12 mouse cellular contexts compared by ENCODE assay signal in genomic region chr15:78986536-78987220, GRCm38 (mm10). TPM values are rescaled to one million over a fixed set of nuclear protein-coding genes. Genes with fewer than 3 reads are reported as not detected.
DNase-seq lines count a peak whose midpoint lies in the region; ATAC-seq and TF ChIP-seq lines count a peak whose summit lies in the region.
"Had no signal": no experiment of that assay in that cellular context is flagged by ENCODE, and none has a peak within 500 bp of the region (broad histone marks: within the 10 kb centered on the region; RNA-seq: fewer than 3 reads in every experiment).

No protein-coding gene starts in this region.

- peak; percentile 11 for DNase-seq in embryo, embryonic 9.5 days (ENCODE audit: extremely low spot score)
- no peak for DNase-seq in embryo, embryonic 10.5 days (ENCODE audit: low spot score)
- peak; percentile 42 for DNase-seq in kidney, adult 2 months
- no peak for DNase-seq in kidney, adult 8-10 months
- DNase-seq in cerebellum, postnatal 10 days, result peak; percentile 78
- DNase-seq in kidney, postnatal 0 days (ENCODE audit: low spot score), result peak; percentile 60
- no peak for DNase-seq in adipocyte (ENCODE audit: low spot score)
- DNase-seq in urinary bladder, postnatal 4 days (ENCODE audit: low spot score in 2 of 2), result no peak
- DNase-seq: B cell, adult 2 months; retina, postnatal 1 day had no signal

- no peaks in the 10 kb centered on the region for H3K36me3 ChIP-seq in kidney, adult 2 months (ENCODE audit: control insufficient read depth, insufficient read depth, low read length)
- peaks cover 38% of the 10 kb centered on the region for H3K36me3 ChIP-seq in kidney, postnatal 0 days (ENCODE audit: insufficient read depth, low read length)

- no peaks in the 10 kb centered on the region for H3K27me3 ChIP-seq in kidney, adult 2 months (replicated peaks; ENCODE audit: control insufficient read depth, insufficient read depth, low read length)
- H3K27me3 ChIP-seq in kidney, postnatal 0 days (ENCODE audit: insufficient read depth, low read length), result no peaks in the 10 kb centered on the region
- H3K27me3 ChIP-seq: lung, embryonic 15.5 days; Patski had no signal

- 61% methylated on average over 11 of the region's 11 CpGs for WGBS in kidney, adult 2 months
- WGBS in kidney, postnatal 0 days, result 46% methylated on average over 11 of the region's 11 CpGs

- TF ChIP-seq CTCF in kidney, adult 2 months (conservative IDR thresholded peaks at IDR 0.05; ENCODE audit: insufficient read depth, insufficient read length, low read depth, low read length), result no peak
- TF ChIP-seq CTCF in kidney, postnatal 0 days (IDR thresholded peaks at IDR 0.05; ENCODE audit: low read depth), result no peak

- H3K4me2 ChIP-seq in kidney, postnatal 0 days (ENCODE audit: low read length), result no peak overlapping the region
- H3K4me2 ChIP-seq: lung, embryonic 15.5 days had no signal

- H3K9me3 ChIP-seq in kidney, postnatal 0 days (replicated peaks; ENCODE audit: low read length), result no peaks in the 10 kb centered on the region
- H3K9me3 ChIP-seq: lung, embryonic 15.5 days had no signal

- H3K9ac ChIP-seq in kidney, postnatal 0 days (ENCODE audit: low read depth, low read length), result no peak overlapping the region
- H3K9ac ChIP-seq: lung, embryonic 15.5 days had no signal

- H3K4me3 ChIP-seq in kidney, adult 2 months (ENCODE audit: insufficient read depth, low read depth, low read length), result no peak overlapping the region
- no peak overlapping the region for H3K4me3 ChIP-seq in kidney, postnatal 0 days (replicated peaks; ENCODE audit: low read depth, low read length)
- H3K4me3 ChIP-seq: lung, embryonic 15.5 days had no signal

- no peak for TF ChIP-seq POLR2A in kidney, adult 2 months (IDR thresholded peaks at IDR 0.05; ENCODE audit: low read depth, low read length)

- ATAC-seq in kidney, postnatal 0 days (replicated peaks; ENCODE audit: low FRiP score, low read depth), result no peak; the same call in 1 of the 2 replicates
- ATAC-seq: Patski had no signal

- H3K27ac ChIP-seq in kidney, adult 2 months (ENCODE audit: insufficient read depth, low read depth, low read length), result no peak overlapping the region
- no peak overlapping the region for H3K27ac ChIP-seq in kidney, postnatal 0 days
- H3K27ac ChIP-seq: lung, embryonic 15.5 days had no signal

- H3K4me1 ChIP-seq in kidney, adult 2 months (ENCODE audit: control insufficient read depth, insufficient read depth, low read length), result peaks cover 20% of the 10 kb centered on the region; the same call in 1 of the 2 replicates
- H3K4me1 ChIP-seq in kidney, postnatal 0 days (replicated peaks; ENCODE audit: insufficient read depth, low read length), result peaks cover 17% of the 10 kb centered on the region; the same call in 1 of the 2 replicates

RNA-seq across cellular contexts. Expression of gene Triobp, which starts 39.2 kb away (rescaled TPM):
- polyA plus RNA-seq in kidney, adult 2 months (2012; rRNA removed), result 41.8 and 47.6 TPM in 2 replicates
- polyA plus RNA-seq in kidney, postnatal 0 days (2015; fragmentation: Nextera tagmentation; extraction: Ambion mirVana), result 30.5 and 33.0 TPM in 2 replicates

RNA-seq across cellular contexts. Expression of gene H1f0, which starts 41.6 kb away (rescaled TPM):
- 123 and 145 TPM in 2 replicates for polyA plus RNA-seq in kidney, adult 2 months (2012; rRNA removed)
- polyA plus RNA-seq in kidney, postnatal 0 days (2015; fragmentation: Nextera tagmentation; extraction: Ambion mirVana), result 522 and 524 TPM in 2 replicates

RNA-seq across cellular contexts. Expression of gene Nol12, which starts 51.9 kb away (rescaled TPM):
- polyA plus RNA-seq in kidney, adult 2 months (2012; rRNA removed), result 19.3 and 24.1 TPM in 2 replicates
- 43.8 and 46.8 TPM in 2 replicates for polyA plus RNA-seq in kidney, postnatal 0 days (2015; fragmentation: Nextera tagmentation; extraction: Ambion mirVana)

RNA-seq across cellular contexts. Expression of gene Galr3, which starts 55.0 kb away (rescaled TPM):
- polyA plus RNA-seq in kidney, adult 2 months (2012; rRNA removed), result 0.64 and 1.2 TPM in 2 replicates
- 0.13 and 0.24 TPM in 2 replicates for polyA plus RNA-seq in kidney, postnatal 0 days (2015; fragmentation: Nextera tagmentation; extraction: Ambion mirVana)
- polyA plus RNA-seq: lung, embryonic 15.5 days had no signal

Comparison
In these comparisons a context has a peak if more than half of its experiments do, and no peak if none do; other contexts are left out.
1. DNase-seq: peak in embryo, embryonic 9.5 days (single experiment), kidney, adult 2 months (single experiment), cerebellum, postnatal 10 days (2 of 2) and kidney, postnatal 0 days (single experiment); none in embryo, embryonic 10.5 days (single experiment), kidney, adult 8-10 months (0 of 2), adipocyte (single experiment) and urinary bladder, postnatal 4 days (0 of 2).